Mouse (Mus musculus) heart, postnatal 0 days (tissue): ENCODE data around the gene Flt1.

ENCODE experiments used
- CTCF ChIP-seq: IDR thresholded peaks from 2 replicates; pipeline ENCODE4 v1.5.1; 2016; ENCODE audit warnings: antibody characterized with exemption, control low read depth, low read depth
- EP300 ChIP-seq: IDR thresholded peaks from 2 replicates; pipeline ENCODE4 v1.6.1; 2016; ENCODE audit warnings: antibody characterized with exemption, low read depth

DNA sequence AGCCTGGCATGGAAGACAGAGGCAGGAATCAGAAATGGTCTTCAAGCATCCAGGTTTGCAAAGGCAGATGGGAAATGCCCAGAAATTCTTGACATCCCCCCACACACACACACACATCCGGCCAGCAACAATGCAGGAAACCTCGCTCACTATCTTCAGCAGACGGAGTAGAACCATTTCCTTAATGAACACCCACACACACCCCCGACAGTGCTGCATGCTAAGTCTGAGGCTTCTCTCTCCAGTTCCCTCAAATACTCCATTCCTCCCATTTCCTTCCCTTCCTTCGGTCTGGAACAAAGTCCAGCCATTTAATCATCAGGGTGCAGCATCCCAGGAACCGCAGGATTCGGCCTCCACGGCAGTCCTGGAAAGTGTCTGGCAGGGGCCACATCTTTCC, 4.4 kb downstream of the Flt1 start:
- TF ChIP-seq CTCF, result no peak
- TF ChIP-seq EP300, result peak; percentile 92
